ENCODE assay signal across 8 mouse cellular contexts in the genomic region with DNA sequence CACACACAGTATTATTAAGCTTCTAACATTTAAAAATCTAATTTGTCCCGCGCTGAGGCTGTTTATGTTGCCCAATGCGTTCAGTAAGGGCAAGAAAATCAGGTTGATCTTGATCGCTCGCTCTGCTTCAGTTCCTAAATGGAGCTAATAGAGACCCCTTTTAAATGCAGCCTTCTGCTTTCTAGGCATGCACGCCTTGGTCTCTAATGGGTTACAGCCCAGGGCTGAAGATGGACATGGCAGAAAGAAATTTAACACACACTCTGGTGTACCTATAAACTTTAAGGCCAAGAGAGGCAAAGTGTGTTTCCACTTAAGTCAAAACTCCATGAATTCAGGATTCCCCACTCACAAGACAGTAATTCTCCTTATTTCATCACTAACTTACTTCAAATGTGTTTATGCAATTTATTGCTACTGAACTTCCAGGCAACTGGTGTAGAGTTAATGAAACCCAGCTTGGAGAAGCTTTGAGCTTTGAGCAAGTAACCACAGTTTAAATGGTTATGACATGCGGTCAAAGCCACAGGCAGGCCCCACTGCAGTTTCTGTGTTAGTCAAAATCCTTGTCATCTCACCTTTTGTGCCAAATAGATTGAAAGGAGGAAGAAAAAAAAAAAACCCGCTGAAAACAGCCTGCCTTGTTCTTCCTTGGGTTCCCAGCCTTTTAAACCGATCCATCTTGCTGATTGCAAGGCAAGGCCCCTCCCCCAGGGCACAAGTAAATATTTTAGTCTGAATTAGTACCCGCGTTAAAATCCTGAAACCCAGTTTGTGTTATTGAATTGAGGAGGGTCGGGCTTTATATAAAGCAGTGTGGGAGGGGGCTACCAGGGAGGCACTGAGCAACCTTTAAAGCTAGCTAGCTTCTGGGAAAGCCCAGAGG. TPM values are rescaled to one million over a fixed set of nuclear protein-coding genes. Genes with fewer than 3 reads are reported as not detected.
DNase-seq lines count a peak whose midpoint lies in the region; ATAC-seq lines count a peak whose summit lies in the region.

No protein-coding gene starts in this region.

- no peaks in the 10 kb centered on the region for H3K36me3 ChIP-seq in heart, embryonic 11.5 days (ENCODE audit: control insufficient read depth, insufficient read depth, low read length)
- H3K36me3 ChIP-seq in midbrain, embryonic 10.5 days = peaks cover 5% of the 10 kb centered on the region

- no peak overlapping the region for H3K27ac ChIP-seq in heart, embryonic 11.5 days (ENCODE audit: low read depth, low read length)
- peak overlapping the region; percentile 100 for H3K27ac ChIP-seq in midbrain, embryonic 10.5 days (replicated peaks)

- peak overlapping the region; percentile 94 for H3K4me2 ChIP-seq in heart, embryonic 11.5 days

- H3K27me3 ChIP-seq in heart, embryonic 11.5 days (ENCODE audit: control insufficient read depth, insufficient read depth, low read length) = no peaks in the 10 kb centered on the region
- H3K27me3 ChIP-seq in midbrain, embryonic 10.5 days (ENCODE audit: low read depth, poor library complexity, severe bottlenecking) = peaks cover 4% of the 10 kb centered on the region; the same call in 1 of the 2 replicates

- no peak for DNase-seq in heart, adult 18-20 months
- DNase-seq in Muller cell, postnatal 12 days (ENCODE audit: inconsistent ontology term) = peak; percentile 82
- peak; percentile 53 for DNase-seq in midbrain, embryonic 10.5 days (ENCODE audit: low spot score)
- no peak for DNase-seq in left cerebral cortex, postnatal 10 days (ENCODE audit: extremely low spot score in 1 of 2, low spot score in 2 of 2)
- DNase-seq in T-cell, adult 2 months (ENCODE audit: low spot score) = no peak

- no peak overlapping the region for H3K9ac ChIP-seq in heart, embryonic 11.5 days (ENCODE audit: low read depth, low read length)

- WGBS in heart, embryonic 11.5 days (ENCODE audit: insufficient replicate concordance) = 42% methylated on average over 12 of the region's 12 CpGs
- WGBS in midbrain, embryonic 10.5 days = 16% methylated on average over 12 of the region's 12 CpGs

- no peaks in the 10 kb centered on the region for H3K9me3 ChIP-seq in heart, embryonic 11.5 days (replicated peaks; ENCODE audit: control insufficient read depth, low read length)
- no peaks in the 10 kb centered on the region for H3K9me3 ChIP-seq in midbrain, embryonic 10.5 days (replicated peaks)

- intact Hi-C loops in left cerebral cortex, postnatal 10 days (cut with DNase I) = no loop called here

- H3K4me3 ChIP-seq in heart, embryonic 11.5 days (ENCODE audit: low read depth, low read length) = no peak overlapping the region
- H3K4me3 ChIP-seq in midbrain, embryonic 10.5 days = peak overlapping the region; percentile 95

- peaks cover 40% of the 10 kb centered on the region for H3K4me1 ChIP-seq in heart, embryonic 11.5 days (ENCODE audit: control insufficient read depth, insufficient read depth, low read length)
- H3K4me1 ChIP-seq in midbrain, embryonic 10.5 days = peaks cover 77% of the 10 kb centered on the region

- no peak for ATAC-seq in heart, embryonic 11.5 days (replicated peaks; ENCODE audit: insufficient number of reproducible peaks, low FRiP score, low TSS enrichment)
- peak; percentile 52 for ATAC-seq in granulocyte monocyte progenitor cell, adult 5-6 weeks (replicated peaks; ENCODE audit: poor library complexity, severe bottlenecking)
- ATAC-seq in inflammation-experienced regulatory T-cells, adult 6 months = no peak

RNA-seq across cellular contexts. Expression of a gene that starts 3.9 kb away (rescaled TPM):
- polyA plus RNA-seq in heart, embryonic 11.5 days (2014; fragmentation: Nextera tagmentation; extraction: Ambion mirVana) = 5.2 and 6.3 TPM in 2 replicates
- 10 to 100 TPM in 1 of 2 experiments, 1 to 10 TPM in 1; 6.8 to 10.0 TPM for total RNA-seq in heart, adult 18-20 months (2021)
- total RNA-seq in granulocyte monocyte progenitor cell, adult 5-6 weeks (2014; fragmentation: Nextera tagmentation) = not detected in 2 replicates
- not detected in 2 replicates for total RNA-seq in granulocyte monocyte progenitor cell, adult 5-6 weeks (2017)
- 41.5 and 45.0 TPM in 2 replicates for polyA plus RNA-seq in midbrain, embryonic 10.5 days (2016; fragmentation: Nextera tagmentation; extraction: Ambion mirVana)
- polyA plus RNA-seq in inflammation-experienced regulatory T-cells, adult 6 months (2017; shearing (Covaris generic)) = not detected
- 10 to 100 TPM; 72.9 to 75.7 TPM for total RNA-seq in left cerebral cortex, postnatal 10 days (2021)

Comparison
In these comparisons a context has a peak if more than half of its experiments do, and no peak if none do; other contexts are left out.
1. DNase-seq: peak in Muller cell, postnatal 12 days (single experiment) and midbrain, embryonic 10.5 days (single experiment); none in heart, adult 18-20 months (0 of 2), left cerebral cortex, postnatal 10 days (0 of 2) and T-cell, adult 2 months (single experiment).
2. RNA of a gene that starts 3.9 kb away (total RNA-seq): 72.9 to 75.7 TPM in left cerebral cortex, postnatal 10 days and 6.8 to 10.0 TPM in heart, adult 18-20 months; not detected in granulocyte monocyte progenitor cell, adult 5-6 weeks; every median in the first group is over 4 times any median in the second.